Mouse (Mus musculus) kidney, postnatal 0 days (tissue): ENCODE data around the gene Lix1l. TPM values are rescaled to one million over a fixed set of nuclear protein-coding genes. Genes with fewer than 3 reads are reported as not detected.
"Not testable (repeated sequence)": the region's sequence is repeated elsewhere in the genome, so short reads cannot be mapped to it uniquely, and the experiment has no call there.

Experiments
- ATAC-seq: fragments of 200-750 bp; cut with Nextera tagmentation; replicated peaks from 2 replicates; pipeline ENCODE4 v1.8.0; 2017; ENCODE audit warnings: low read depth, moderate number of reproducible peaks, moderate TSS enrichment, moderate library complexity; ENCODE audit not compliant: low FRiP score
- DNase-seq: peaks from one replicate; pipeline ENCODE4 v3.0.0-alpha.2; 2016; ENCODE audit warnings: low spot score
- H3K27ac ChIP-seq: fragments of 300-500 bp; sonication (generic); 2 replicates; pipeline ENCODE4 v1.5.1; 2014; ENCODE audit warnings: mild to moderate bottlenecking
- H3K27me3 ChIP-seq: fragments of 300-500 bp; sonication (generic); 2 replicates; pipeline ENCODE4 v1.6.1; 2014; ENCODE audit warnings: low read length, mixed read lengths; ENCODE audit not compliant: insufficient read depth
- H3K36me3 ChIP-seq: fragments of 300-500 bp; sonication (generic); 2 replicates; pipeline ENCODE4 v1.6.1; 2014; ENCODE audit warnings: low read length, mixed read lengths; ENCODE audit not compliant: insufficient read depth
- H3K4me1 ChIP-seq: fragments of 300-500 bp; sonication (generic); replicated peaks from 2 replicates; pipeline ENCODE4 v1.6.1; 2014; ENCODE audit warnings: antibody characterized with exemption, low read length, mixed read lengths; ENCODE audit not compliant: insufficient read depth
- H3K4me2 ChIP-seq: fragments of 300-500 bp; sonication (generic); 2 replicates; pipeline ENCODE4 v1.6.1; 2014; ENCODE audit warnings: mild to moderate bottlenecking, low read length, moderate library complexity, mixed read lengths
- H3K4me3 ChIP-seq: fragments of 300-500 bp; sonication (generic); replicated peaks from 2 replicates; pipeline ENCODE4 v1.5.1; 2014; ENCODE audit warnings: low read depth, low read length
- H3K9ac ChIP-seq: fragments of 300-500 bp; sonication (generic); 2 replicates; pipeline ENCODE4 v1.6.1; 2014; ENCODE audit warnings: low read depth, low read length
- H3K9me3 ChIP-seq: fragments of 300-500 bp; sonication (generic); replicated peaks from 2 replicates; pipeline ENCODE4 v1.6.1; 2016; ENCODE audit warnings: low read length, inconsistent platforms, mixed read lengths
- CTCF ChIP-seq: IDR thresholded peaks from 2 replicates; pipeline ENCODE4 v1.5.1; 2016; ENCODE audit warnings: antibody characterized with exemption, low read depth, mild to moderate bottlenecking, moderate library complexity
- WGBS: fragments of 180-500 bp; shearing (Covaris S2); extraction: QIAGEN DNeasy Blood & Tissue Kit; methylation state at CpG from one replicate; pipeline ENCODE4 v1.1.7; 2014; 5-methylcytosine and 5-hydroxymethylcytosine counted together
- polyA plus RNA-seq: library from polyadenylated mRNA; unstranded; fragments of >200 nt; fragmentation: Nextera tagmentation; extraction: Ambion mirVana; gene quantifications from 2 replicates; pipeline ENCODE4 v1.2.1, GENCODE M21; 2015

Lix1l gene
- polyA plus RNA-seq, 1 experiment from 2014 or later: 4.9 TPM

DNA sequence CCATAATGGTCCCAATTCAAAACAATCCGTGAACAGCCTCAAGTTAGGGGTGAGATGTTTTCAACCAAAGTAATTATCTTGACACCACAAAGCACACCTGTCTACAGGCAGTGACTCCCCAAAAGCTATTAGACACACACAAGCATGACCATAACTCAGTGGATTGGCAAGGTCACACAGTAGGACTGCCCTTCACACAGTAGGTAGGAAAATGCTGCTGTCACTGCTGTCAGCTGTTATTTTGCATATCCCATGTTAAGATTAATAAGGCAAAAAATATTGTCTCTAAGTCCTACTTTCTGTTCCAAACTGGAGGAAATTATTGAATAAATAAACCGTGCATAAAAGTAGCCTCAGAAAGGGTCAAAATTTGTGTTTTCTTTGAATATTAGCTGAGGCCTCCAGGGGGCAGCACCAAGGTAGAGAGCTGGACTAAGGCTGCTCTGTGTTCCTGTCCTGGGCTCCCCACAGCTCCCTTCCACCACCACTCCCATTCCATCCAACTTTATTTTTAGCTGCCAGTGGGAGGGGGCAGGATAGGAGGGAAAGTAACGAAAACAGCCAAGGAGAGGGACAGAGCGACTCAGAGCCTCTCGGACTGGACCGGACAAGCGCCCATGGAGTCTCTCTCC lies 44.2 kb downstream of the Lix1l start, which contains the start of gene Itga10:
Gene Itga10, plus strand, starts transcription at position 567 of the 632 bp plus-strand sequence.
- H3K27me3 ChIP-seq: no peaks in the 10 kb centered on the region
- WGBS: 59% methylated on average over 7 of the region's 7 CpGs
- no peaks in the 10 kb centered on the region for H3K9me3 ChIP-seq
- no peaks in the 10 kb centered on the region for H3K4me1 ChIP-seq
- ATAC-seq (peak; percentile 63; the same call in 1 of the 2 replicates), DNase-seq (peak; percentile 83)
- peak; percentile 71 for TF ChIP-seq CTCF
- H3K4me3 ChIP-seq: no peak within 1 kb of the TSS
- no peak within 1 kb of the TSS for H3K27ac ChIP-seq
- H3K9ac ChIP-seq: no peak within 1 kb of the TSS
- 0 out of 2 replicates have a peak, but pooled peaks cover 7% of the 10 kb centered on the region for H3K36me3 ChIP-seq
- no peak within 1 kb of the TSS for H3K4me2 ChIP-seq

DNA sequence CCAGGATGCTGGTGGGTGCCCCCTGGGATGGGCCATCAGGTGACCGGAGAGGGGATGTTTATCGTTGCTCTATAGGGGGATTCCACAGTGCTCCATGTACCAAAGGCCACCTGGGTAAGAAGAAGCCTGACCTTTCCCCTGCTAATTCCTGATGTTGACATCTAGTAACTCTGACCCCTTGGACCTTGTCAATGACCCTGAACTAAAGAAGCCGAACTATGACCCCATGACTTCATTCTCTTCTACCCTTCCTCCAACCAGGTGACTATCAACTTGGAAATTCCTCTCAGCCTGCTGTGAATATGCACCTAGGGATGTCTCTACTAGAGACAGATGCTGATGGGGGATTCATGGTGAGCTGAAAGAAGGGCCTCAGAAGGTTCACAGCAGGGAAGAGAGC lies 46.4 kb downstream of the Lix1l start:
- no peaks in the 10 kb centered on the region for H3K4me1 ChIP-seq
- 0 out of 2 replicates have a peak, but pooled peaks cover 7% of the 10 kb centered on the region for H3K36me3 ChIP-seq
- no peak overlapping the region for H3K9ac ChIP-seq
- no peaks in the 10 kb centered on the region for H3K27me3 ChIP-seq
- H3K4me2 ChIP-seq: no peak overlapping the region
- WGBS: 84% methylated on average over 3 of the region's 3 CpGs
- no peak for ATAC-seq
- TF ChIP-seq CTCF: no peak
- no peak overlapping the region for H3K4me3 ChIP-seq
- H3K27ac ChIP-seq: no peak overlapping the region
- DNase-seq: no peak
- no peaks in the 10 kb centered on the region for H3K9me3 ChIP-seq

DNA sequence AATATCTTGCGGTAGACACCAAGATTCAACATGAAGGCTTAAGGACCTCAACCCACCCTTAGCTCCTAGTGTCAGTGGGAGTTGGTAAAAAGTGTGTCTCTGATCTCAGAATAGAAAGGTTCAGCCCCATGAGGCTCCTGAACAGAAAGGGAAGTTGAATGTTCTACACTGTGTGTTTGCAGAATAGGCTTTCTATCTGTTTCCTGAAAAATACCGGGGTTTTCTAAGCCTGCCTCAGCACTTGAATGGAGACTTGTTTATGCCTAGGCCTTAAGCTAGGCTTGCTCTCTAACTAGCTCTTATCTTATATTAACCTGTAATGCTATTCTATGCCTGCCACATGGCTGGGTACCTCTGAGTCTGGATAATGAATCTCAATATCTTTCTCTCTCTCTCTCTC lies 60.0 kb downstream of the Lix1l start:
- ATAC-seq: no peak
- WGBS: 79% methylated on average over 2 of the region's 2 CpGs

DNA sequence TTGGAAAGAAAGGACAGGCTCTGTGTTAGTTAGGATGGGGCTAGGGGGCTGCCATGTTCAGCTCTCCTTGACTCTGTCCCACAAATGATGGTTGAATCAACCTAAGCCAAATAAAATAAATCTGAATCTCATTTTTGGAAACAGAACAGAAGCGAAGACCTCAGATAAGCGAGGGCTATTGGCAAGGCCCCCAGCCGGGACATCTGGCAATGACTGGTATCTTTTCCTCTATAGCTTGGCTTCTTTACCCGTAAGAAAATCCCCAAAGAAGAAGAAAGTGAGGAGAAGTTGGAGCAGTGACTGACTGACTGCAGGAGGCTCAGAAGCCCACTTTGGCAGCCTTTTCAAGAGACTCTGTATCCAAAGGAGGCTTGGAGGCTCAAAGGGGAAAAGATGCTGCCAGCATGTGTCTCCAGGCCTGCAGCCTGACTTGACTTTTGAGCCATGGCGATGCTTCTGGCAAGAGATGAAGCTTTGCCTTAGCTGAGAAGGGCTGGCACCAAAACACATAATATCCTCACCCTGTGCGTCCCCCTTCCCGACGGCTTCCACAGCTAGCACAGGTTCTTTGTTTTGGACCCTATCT lies 61.9 kb downstream of the Lix1l start:
- Histone ChIP-seq H3K4me1 (0 out of 2 replicates have a peak, but pooled peaks cover 3% of the 10 kb centered on the region), H3K4me2 (peak overlapping the region; percentile 49; the same call in 1 of the 2 replicates), H3K9ac (no peak overlapping the region), H3K4me3 (no peak overlapping the region), H3K36me3 (no peaks in the 10 kb centered on the region), H3K27me3 (no peaks in the 10 kb centered on the region), H3K9me3 (no peaks in the 10 kb centered on the region), H3K27ac (no peak overlapping the region)
- TF ChIP-seq CTCF: no peak
- no peak for DNase-seq
- no peak for ATAC-seq
- WGBS: 49% methylated on average over 8 of the region's 8 CpGs

More for the DNA sequence above, 60.0 kb downstream of the Lix1l start:
- Histone ChIP-seq H3K9me3 (no peaks in the 10 kb centered on the region), H3K36me3 (no peaks in the 10 kb centered on the region), H3K4me2 (no peak overlapping the region), H3K27ac (no peak overlapping the region), H3K27me3 (no peaks in the 10 kb centered on the region), H3K9ac (no peak overlapping the region), H3K4me1 (0 out of 2 replicates have a peak, but pooled peaks cover 3% of the 10 kb centered on the region), H3K4me3 (no peak overlapping the region)
- TF ChIP-seq CTCF: no peak
- no peak for DNase-seq

DNA sequence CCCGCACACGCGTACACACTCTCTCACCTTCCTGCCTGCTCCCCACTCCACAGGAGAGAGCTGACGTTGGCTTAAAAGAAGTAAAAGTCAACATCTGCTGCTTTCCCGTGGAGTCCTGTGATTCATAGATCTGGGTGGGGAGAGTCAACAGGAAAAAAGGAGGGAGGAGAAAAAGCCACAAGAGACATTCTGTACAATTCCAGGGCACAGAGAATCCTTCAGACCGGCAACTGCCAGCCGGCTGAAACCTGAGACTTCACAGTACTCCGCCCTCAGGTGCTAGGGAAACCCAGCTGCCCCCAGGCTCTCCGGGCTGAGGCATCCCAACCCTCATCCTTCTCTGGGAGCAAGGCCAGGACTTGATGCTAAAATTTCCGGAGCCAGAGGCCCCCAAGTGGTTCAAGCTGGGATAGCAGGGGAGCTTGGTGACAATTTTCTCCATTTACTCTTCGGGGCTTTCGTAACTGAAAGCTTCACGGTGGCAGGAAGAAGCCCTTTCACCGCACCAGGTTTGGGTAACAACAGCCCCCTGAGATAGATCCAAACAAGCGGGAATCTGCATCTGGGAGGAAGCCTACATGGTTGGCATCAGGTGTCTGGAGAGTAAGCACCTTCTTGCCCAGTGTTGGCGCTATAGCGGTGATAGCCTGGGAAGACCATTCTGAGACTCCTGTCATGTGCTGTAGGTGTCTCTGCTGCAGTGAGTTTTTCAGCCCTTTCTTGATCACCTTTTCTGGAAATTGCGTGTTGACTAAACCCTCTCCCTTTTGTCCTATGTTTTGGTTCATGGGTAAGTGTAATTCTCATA lies 62.7 kb downstream of the Lix1l start:
- ATAC-seq: peak; percentile 92
- Histone ChIP-seq H3K9me3 (no peaks in the 10 kb centered on the region), H3K4me3 (peak overlapping the region; percentile 11; the same call in 1 of the 2 replicates), H3K4me2 (peak overlapping the region; percentile 49), H3K4me1 (0 out of 2 replicates have a peak, but pooled peaks cover 3% of the 10 kb centered on the region), H3K36me3 (no peaks in the 10 kb centered on the region), H3K27ac (no peak overlapping the region), H3K9ac (peak overlapping the region; percentile 28; the same call in 1 of the 2 replicates), H3K27me3 (no peaks in the 10 kb centered on the region)
- WGBS: 4% methylated on average over 18 of the region's 18 CpGs
- peak; percentile 82 for TF ChIP-seq CTCF
- DNase-seq: peak; percentile 95

DNA sequence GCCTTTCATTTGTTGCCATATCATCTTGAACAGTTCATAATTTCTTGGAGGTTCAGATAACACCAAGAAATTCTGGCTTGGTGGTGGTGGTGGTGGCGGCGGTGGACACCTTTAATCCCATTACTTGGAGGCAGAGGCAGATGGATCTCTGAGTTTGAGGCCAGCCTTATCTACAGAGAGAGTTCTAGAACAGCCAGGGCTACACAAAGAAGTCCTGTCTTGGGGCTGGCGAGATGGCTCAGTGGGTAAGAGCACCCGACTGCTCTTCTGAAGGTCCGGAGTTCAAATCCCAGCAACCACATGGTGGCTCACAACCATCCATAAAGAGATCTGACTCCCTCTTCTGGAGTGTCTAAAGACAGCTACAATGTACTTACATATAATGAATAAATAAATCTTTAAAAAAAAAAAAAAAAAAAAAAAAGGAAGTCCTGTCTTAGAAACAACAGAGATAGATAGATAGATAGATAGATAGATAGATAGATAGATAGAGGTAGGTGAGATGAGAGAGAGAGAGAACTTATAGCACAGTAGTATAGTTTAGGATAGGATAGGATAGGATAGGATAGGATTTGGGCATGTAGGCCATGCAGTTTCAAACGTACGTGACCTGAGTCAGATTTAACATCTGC lies 64.9 kb downstream of the Lix1l start:
- not testable (repeated sequence) for H3K4me3 ChIP-seq, H3K27ac ChIP-seq, H3K4me1 ChIP-seq, DNase-seq, H3K27me3 ChIP-seq, H3K36me3 ChIP-seq, H3K9me3 ChIP-seq, ATAC-seq, H3K4me2 ChIP-seq, H3K9ac ChIP-seq
- 92% methylated on average over 7 of the region's 7 CpGs for WGBS
